Mouse (Mus musculus) lung, adult 2 months (tissue): Measurements from ENCODE around the gene Bcl11a.

Source experiments
- CTCF ChIP-seq: fragments of 200-500 bp; IDR thresholded peaks from 2 replicates; pipeline ENCODE4 v1.5.1; 2011; ENCODE audit warnings: mild to moderate bottlenecking, low read length, control low read depth; ENCODE audit not compliant: insufficient read depth
- POLR2A ChIP-seq: fragments of 200-500 bp; IDR thresholded peaks from 2 replicates; pipeline ENCODE4 v1.6.1; 2011; ENCODE audit warnings: low read depth, mild to moderate bottlenecking, control low read depth, low read length, borderline replicate concordance; ENCODE audit errors: extremely low read depth

- no peak for TF ChIP-seq CTCF
- TF ChIP-seq POLR2A = no peak
These were observed 83.6 kb downstream of the Bcl11a start for GRCm38 (mm10) chr11:24161458-24161857.
